Mouse (Mus musculus): ENCODE data around the gene Irf7. TPM values are rescaled to one million over a fixed set of nuclear protein-coding genes. Genes with fewer than 3 reads are reported as not detected.
A peak's percentile ranks its signal among the peaks of the same experiment; 100 is the strongest.

Irf7 gene
- total RNA-seq, 2 experiments from 2014 or later: 0.59 to 1.2 TPM

DNA sequence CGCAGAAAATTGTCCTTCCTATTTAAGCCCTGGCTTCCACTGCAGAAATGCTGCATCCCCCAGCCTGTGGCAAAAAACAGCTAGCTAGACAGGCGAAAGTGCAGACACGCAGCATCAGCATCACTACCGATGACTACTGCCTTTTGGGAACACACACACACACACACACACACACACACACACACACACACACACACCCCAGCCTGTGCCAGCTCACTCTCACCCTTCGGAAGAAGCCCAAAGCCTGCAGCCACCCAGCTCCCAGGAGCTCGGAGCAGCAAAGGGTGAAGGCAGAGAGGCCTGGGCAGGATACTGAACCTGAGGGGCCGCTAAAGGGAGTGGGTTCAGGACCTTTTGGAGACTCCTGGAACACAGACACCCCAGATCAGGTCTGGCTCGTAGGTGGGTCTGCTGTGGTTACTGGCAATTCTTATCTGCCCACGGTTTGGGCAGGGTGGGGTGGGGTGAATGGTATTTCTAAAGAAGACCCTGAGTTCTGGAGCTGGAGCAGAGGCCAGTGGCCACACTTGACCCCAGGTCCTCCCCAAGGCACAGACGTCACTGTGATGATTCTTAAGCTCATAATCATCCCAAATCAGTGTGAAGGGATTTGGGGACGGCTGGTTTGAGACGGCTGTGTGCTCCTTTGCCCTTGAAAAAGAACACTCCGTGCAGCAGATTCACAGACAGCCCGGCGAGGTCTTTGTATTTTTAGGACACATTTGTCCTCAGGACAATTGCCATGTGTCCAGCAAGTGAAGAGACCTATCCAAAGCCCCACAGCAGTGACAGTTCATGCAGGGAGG is 26.5 kb upstream of the Irf7 start:
- Histone ChIP-seq H3K27ac (no peak overlapping the region), H3K4me3 (no peak overlapping the region)
- no peak for TF ChIP-seq CTCF (IDR thresholded peaks at IDR 0.05)
- no peak for DNase-seq (ENCODE audit: extremely low spot score in 1 of 2, low spot score in 2 of 2)
- intact Hi-C loops (cut with DNase I): no loop called here

DNA sequence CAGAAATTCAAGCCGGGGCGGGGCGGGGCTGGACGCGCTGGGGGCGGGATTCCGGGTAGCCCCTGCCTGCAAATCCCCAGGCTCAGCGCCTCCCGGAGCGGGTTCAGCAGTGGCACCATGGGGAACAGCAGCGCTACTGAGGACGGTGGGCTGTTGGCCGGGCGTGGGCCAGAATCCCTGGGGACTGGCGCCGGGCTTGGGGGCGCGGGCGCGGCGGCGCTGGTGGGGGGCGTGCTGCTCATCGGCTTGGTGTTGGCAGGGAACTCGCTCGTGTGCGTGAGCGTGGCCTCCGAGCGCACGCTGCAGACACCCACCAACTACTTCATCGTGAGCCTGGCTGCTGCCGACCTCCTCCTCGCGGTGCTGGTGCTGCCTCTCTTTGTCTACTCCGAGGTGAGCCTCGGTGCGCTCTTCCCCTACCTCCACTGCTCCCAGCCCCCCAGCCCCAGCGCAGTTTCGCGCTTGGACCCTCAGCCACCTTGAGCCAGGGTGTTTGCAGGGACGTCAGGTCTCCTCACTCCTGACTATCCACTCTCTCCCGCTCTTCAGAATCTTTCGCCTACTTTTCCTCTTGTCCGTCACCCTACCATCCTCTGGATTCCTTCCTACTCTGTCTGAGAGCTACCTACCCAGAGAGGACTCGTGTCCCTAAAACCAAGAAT is 25.8 kb upstream of the Irf7 start, which contains the start of gene Drd4:
Gene Drd4, plus strand, starts transcription at position 86 of the 662 bp plus-strand sequence.
- no peak for TF ChIP-seq CTCF (IDR thresholded peaks at IDR 0.05)
- intact Hi-C loops (cut with DNase I): no loop called here
- peak; percentile 27 to 37 for DNase-seq (ENCODE audit: extremely low spot score in 1 of 2, low spot score in 2 of 2)
- Histone ChIP-seq H3K4me3 (peak within 1 kb of the TSS; percentile 33), H3K27ac (no peak within 1 kb of the TSS)

DNA sequence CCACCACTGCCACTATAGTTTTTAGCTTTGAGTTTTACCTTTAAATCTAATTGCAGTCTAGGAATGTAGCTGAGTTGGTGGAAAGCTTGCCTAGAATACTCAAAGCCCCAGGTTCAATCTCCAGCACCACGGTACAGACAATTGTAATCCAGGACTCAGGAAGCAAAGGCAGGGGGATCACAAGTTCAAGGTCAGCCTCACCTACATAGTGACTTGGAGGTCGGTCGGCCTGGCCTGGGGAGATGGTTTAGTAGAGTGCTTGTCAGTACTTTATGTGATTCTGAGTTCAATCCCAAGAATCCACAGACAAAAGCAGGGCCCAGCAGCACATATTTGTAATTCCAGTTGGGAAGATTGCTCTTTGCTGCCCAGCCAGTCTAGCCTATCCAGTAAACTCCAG is 21.8 kb upstream of the Irf7 start:
- H3K27ac ChIP-seq: no peak overlapping the region
- H3K4me3 ChIP-seq: no peak overlapping the region
- no peak for TF ChIP-seq CTCF (IDR thresholded peaks at IDR 0.05)
- intact Hi-C loops (cut with DNase I): no loop called here
- no peak for DNase-seq (ENCODE audit: extremely low spot score in 1 of 2, low spot score in 2 of 2)

DNA sequence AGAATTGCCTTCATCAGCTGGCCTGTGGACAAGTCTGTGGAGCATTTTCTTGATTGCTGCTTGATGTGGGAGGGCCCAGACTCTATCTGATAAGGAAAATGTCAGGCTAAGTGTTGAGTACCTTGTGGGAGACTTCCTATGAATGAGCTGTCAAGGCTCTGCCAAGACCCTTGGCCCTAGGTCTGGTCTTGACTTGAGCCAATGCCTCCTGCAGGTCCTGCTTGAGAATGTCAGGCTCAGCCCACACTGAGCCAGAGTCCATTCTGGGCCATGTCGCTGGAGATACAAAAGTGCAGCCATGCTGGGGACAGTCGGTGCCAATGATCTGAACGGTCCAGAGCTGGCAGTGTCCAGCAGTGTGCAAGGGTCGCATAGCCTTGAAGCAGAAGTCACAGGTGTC is 16.5 kb upstream of the Irf7 start:
- no peak for DNase-seq (ENCODE audit: extremely low spot score in 1 of 2, low spot score in 2 of 2)
- Histone ChIP-seq H3K4me3 (no peak overlapping the region), H3K27ac (no peak overlapping the region)
- intact Hi-C loops (cut with DNase I): loop anchor here (5.0 kb wide), 1 partner anchor 80 kb away; no protein-coding TSS in a partner anchor
- no peak for TF ChIP-seq CTCF (IDR thresholded peaks at IDR 0.05)

DNA sequence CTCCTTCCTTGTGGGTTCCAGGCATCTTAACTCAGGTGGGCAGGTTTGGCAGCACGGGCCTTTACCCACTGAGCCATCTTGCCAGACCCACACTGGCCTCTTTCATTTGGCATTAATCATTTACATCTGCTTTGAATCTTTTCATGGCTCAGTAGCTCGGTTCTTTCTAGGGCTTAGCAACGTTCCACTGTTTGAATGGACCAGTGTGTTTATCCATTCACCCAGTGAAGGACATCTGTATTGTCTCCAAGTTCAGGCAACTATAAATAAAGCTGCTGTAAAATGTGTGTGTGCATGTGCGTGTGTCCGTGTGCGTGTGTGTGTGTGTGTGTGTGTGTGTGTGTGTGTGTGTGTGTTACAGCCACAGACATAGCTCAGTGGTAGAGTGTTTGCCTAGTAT is 15.2 kb upstream of the Irf7 start:
- no peak overlapping the region for H3K27ac ChIP-seq
- intact Hi-C loops (cut with DNase I): loop anchor here (5.0 kb wide), 1 partner anchor 81 kb away; no protein-coding TSS in a partner anchor

DNA sequence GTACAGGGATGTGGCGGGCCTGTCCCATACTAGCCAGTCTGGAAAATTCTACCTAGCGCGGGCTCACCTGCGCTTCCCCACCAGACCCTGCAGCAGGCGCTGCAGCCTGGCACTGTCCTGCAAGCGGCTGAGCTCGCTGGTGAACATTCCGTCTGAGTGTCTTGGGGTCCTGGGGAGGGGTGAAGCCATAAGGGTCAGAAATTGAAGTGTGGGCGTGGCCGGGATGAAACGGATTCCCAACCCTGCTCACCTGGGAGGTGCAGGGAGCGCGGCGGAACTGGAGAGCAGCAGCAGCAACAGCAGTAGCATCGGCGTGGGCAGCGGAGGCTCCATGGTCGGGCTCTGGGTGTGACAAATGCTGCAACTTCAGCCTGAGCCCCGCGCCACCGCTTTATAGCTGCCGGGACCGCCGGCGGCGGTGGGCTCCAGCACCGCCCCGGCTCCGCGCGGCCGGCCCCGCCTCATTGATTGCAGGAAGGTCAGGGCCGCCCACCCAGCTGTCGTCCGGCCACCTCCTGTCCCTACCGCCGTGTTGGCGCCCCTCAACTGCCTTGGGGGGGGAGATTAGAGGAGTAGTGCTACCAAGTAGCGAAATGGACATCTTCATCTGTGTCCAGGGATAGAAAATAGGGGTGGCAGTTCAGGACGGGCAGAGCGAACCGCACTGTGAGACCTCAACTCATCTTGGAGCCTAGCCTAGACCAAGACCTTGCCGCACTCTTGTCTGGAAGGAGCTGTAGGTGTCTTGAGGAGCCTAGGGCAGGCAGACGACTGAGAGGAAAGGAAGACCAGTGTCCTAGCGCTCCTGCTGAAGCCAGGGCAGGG is 12.7 kb upstream of the Irf7 start, which contains the start of gene Sct:
Gene Sct, minus strand, starts transcription at position 368 of the 825 bp plus-strand sequence.
- peak within 1 kb of the TSS; percentile 48 for H3K4me3 ChIP-seq
- intact Hi-C loops (cut with DNase I): no loop called here
- no peak within 1 kb of the TSS for H3K27ac ChIP-seq
- peak; percentile 46 for TF ChIP-seq CTCF (IDR thresholded peaks at IDR 0.05)
- DNase-seq (ENCODE audit: extremely low spot score in 1 of 2, low spot score in 2 of 2): no peak

More for the DNA sequence above, 15.2 kb upstream of the Irf7 start:
- no peak for TF ChIP-seq CTCF (IDR thresholded peaks at IDR 0.05)
- DNase-seq (ENCODE audit: extremely low spot score in 1 of 2, low spot score in 2 of 2): no peak
- H3K4me3 ChIP-seq: no peak overlapping the region

DNA sequence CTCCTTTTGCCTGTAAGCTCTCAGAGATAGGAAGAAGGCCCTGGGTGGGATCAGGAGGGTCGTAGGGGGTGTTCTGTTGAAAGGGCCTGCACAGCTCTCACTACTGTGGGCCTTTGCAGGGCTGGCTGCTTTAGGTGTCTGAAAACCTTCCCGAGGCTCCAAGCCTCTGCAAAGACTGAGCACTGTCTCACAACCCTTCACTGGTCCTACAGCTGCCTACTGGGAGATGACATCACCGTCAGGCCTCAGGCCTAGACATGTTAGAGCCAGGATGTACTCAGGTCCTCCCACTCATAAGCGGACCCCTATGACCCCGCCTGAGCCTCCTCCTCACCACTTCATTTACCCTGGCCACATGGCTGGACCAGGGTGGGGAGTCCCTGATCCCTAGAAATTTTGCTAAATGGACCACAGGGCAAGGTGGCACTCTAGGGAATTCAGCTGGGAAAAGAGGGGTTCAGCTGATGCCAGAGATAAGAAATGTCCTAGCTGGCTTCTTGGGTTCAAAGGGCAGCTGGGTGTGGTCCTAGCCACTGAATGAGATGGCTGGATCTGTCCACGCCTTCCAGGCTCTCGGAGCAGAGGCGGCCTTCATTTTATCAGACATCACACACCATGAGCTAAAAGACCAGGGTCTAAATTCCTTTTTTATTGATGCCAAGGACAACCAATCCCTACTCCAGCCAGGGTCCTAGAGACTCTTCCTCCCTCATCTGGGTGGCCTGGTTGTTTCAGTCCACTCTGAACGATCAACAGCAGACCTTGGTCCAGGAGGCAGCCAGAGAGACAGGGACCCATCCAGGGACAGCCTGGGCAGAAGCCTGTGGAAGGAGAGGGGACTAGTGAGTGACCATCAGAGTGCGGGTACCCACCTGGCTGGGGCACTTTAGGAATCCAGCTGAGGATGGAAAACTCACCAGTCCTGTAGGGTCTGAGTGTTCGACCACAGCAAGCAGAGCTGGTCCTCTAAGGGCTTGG is 11.7 kb upstream of the Irf7 start:
- no peak for TF ChIP-seq CTCF (IDR thresholded peaks at IDR 0.05)
- Histone ChIP-seq H3K27ac (no peak overlapping the region), H3K4me3 (no peak overlapping the region)
- intact Hi-C loops (cut with DNase I): no loop called here
- DNase-seq (ENCODE audit: extremely low spot score in 1 of 2, low spot score in 2 of 2): no peak

DNA sequence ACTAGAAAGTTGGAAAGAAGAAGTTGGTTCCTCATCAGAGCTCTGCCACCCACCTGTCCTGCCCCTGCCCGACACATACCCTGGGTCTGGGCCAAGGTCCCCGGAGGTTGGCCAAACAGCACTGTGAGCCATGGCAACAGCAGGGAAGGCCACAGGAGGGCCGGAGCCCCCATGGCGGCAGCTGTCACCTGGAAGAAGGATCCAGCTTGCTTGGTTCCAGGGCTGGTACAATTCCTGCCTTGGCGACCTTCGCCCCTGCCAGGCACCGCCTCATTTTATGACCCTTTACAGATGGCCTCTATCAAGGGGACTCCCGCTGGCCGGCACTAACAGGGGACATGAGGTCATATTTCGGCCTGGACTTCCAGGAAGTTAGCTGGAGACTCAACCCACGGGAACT is 10.3 kb upstream of the Irf7 start, which contains the start of gene Cdhr5:
Gene Cdhr5, minus strand, starts transcription at position 241 of the 400 bp plus-strand sequence.
- Histone ChIP-seq H3K4me3 (no peak within 1 kb of the TSS), H3K27ac (no peak within 1 kb of the TSS)
- intact Hi-C loops (cut with DNase I): no loop called here
- DNase-seq (ENCODE audit: extremely low spot score in 1 of 2, low spot score in 2 of 2): no peak
- TF ChIP-seq CTCF (IDR thresholded peaks at IDR 0.05): no peak

DNA sequence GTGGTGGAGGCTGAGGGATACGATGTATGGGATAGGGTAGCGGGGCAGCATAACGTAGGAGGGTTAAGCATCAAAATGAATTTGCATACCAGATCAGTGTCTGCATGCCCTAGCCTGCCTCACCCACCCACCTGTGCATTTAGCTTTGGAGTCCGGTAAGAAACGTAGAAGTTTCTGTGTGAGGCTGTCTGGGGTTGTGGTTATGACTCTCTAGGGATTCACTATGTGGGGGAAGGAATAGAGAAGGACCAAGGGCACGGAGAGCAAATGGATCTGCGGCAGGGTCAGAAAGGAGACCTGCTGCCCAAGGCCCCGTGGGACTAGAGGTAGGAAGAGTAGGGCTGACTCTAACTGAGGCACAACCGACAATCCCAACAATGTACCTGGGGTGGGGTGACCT is 9.1 kb upstream of the Irf7 start:
- TF ChIP-seq CTCF (IDR thresholded peaks at IDR 0.05): no peak
- DNase-seq (ENCODE audit: extremely low spot score in 1 of 2, low spot score in 2 of 2): no peak
- intact Hi-C loops (cut with DNase I): no loop called here
- no peak overlapping the region for H3K27ac ChIP-seq
- no peak overlapping the region for H3K4me3 ChIP-seq

DNA sequence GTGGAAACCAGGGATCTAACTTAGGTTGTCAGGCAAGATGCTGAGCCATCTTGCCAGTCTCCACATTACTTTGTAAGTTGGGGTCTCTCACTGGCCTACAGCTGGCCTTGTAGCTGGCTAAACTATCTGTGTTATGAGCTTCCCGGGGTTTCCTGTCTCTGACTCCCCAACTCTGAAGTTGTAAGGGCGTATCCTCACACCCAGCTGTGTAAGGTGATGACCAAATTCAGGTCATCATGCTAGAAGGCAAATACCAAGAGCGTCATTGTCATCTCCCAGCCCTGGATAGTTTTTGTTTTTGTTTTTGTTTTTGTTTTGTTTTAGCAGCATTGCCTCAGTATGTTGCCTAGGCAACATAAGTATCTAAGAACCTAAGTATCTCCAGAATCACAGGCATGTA is 4.3 kb upstream of the Irf7 start:
- intact Hi-C loops (cut with DNase I): no loop called here
- Histone ChIP-seq H3K4me3 (no peak overlapping the region), H3K27ac (no peak overlapping the region)
- TF ChIP-seq CTCF (IDR thresholded peaks at IDR 0.05): no peak
- no peak for DNase-seq (ENCODE audit: extremely low spot score in 1 of 2, low spot score in 2 of 2)

DNA sequence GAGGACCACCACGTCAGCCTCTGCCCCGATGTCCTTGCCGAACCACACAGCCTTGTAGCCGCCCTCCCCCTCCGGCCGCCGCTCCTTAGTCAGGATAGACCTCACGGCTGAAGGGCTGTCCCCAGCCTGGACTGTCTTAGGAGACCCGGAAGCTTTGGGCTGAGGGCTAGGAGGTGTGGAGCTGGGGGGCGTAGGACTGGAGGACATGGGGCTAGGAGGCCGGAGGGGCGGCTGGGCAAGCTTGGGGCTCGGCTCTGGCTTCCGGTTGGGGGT is 2.9 kb upstream of the Irf7 start:
- Histone ChIP-seq H3K27ac (no peak overlapping the region), H3K4me3 (no peak overlapping the region)
- intact Hi-C loops (cut with DNase I): loop anchor here (5.0 kb wide), 1 partner anchor 93 kb away; no protein-coding TSS in a partner anchor
- no peak for TF ChIP-seq CTCF (IDR thresholded peaks at IDR 0.05)
- no peak for DNase-seq (ENCODE audit: extremely low spot score in 1 of 2, low spot score in 2 of 2)

Measured in left cerebral cortex, adult 2 months (tissue).